Mouse (Mus musculus) G1E (cell line): ENCODE results near the gene Ccdc134.

Experiments used
- CTCF ChIP-seq: IDR thresholded peaks from 2 replicates; pipeline ENCODE4 v1.5.1; 2012; ENCODE audit warnings: low read depth, low read length, inconsistent platforms, mixed read lengths
- GATA1 ChIP-seq: IDR thresholded peaks from 2 replicates; pipeline ENCODE4 v1.6.1; 2012; ENCODE audit warnings: borderline replicate concordance, low read length, inconsistent platforms, mixed read lengths
- TAL1 ChIP-seq: conservative IDR thresholded peaks from 2 replicates; pipeline ENCODE4 v1.6.1; 2012; ENCODE audit warnings: low read depth, low read length, inconsistent platforms, mixed read lengths

DNA sequence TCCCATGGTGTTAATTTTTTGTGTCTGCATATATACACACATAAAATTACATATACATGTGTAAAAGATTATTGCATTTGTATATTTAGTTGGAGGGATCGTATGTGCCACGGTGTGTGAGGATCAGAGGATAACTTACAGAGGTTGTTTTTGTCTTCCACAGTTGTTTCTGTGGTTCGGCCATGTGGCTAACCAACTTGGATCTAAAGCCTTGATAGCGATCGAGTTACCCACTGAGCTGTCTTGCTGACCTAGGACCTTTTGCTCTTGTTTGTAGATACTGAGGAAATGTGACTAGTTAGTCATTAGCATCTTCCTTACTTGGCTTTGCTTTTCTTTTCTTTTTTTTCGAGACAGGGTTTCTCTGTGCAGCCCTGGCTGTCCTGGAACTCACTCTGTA lies 28.6 kb downstream of the Ccdc134 start:
- TF ChIP-seq CTCF, result no peak
- no peak for TF ChIP-seq TAL1
- no peak for TF ChIP-seq GATA1
